Mouse (Mus musculus) lung, adult 2 months (tissue): ENCODE results near the gene 9630041A04Rik. TPM values are rescaled to one million over a fixed set of nuclear protein-coding genes. Genes with fewer than 3 reads are reported as not detected.

ENCODE experiments used
- DNase-seq: peaks from one replicate; pipeline ENCODE4 v3.0.0; 2022
- H3K4me1 ChIP-seq: fragments of 200-500 bp; 2 replicates; pipeline ENCODE4 v1.6.1; 2011; ENCODE audit warnings: low read length; ENCODE audit not compliant: control insufficient read depth, insufficient read depth
- H3K4me3 ChIP-seq: fragments of 200-500 bp; replicated peaks from 2 replicates; pipeline ENCODE3; 2011; ENCODE audit warnings: low read depth, mild to moderate bottlenecking, control low read depth, low read length; ENCODE audit errors: extremely low read depth
- CTCF ChIP-seq: fragments of 200-500 bp; IDR thresholded peaks from 2 replicates; pipeline ENCODE4 v1.5.1; 2011; ENCODE audit warnings: mild to moderate bottlenecking, low read length, control low read depth; ENCODE audit not compliant: insufficient read depth
- POLR2A ChIP-seq: fragments of 200-500 bp; IDR thresholded peaks from 2 replicates; pipeline ENCODE4 v1.6.1; 2011; ENCODE audit warnings: low read depth, mild to moderate bottlenecking, control low read depth, low read length, borderline replicate concordance; ENCODE audit errors: extremely low read depth
- WGBS: fragments of 180-500 bp; shearing (Covaris S2); methylation state at CpG from one replicate; pipeline ENCODE4 v1.1.7; 2018; 5-methylcytosine and 5-hydroxymethylcytosine counted together
- polyA plus RNA-seq: library from polyadenylated mRNA; depleted of rRNA; stranded (reverse); fragments of >200 nt; gene quantifications from 2 replicates; pipeline ENCODE4 v1.2.3, GENCODE M21; 2012

The 9630041A04Rik gene
- polyA plus RNA-seq, 1 experiment = not detected

- Histone ChIP-seq H3K4me3 (no peak overlapping the region), H3K4me1 (no peaks in the 10 kb centered on the region)
- TF ChIP-seq POLR2A (no peak), CTCF (no peak)
- DNase-seq = no peak
- 74% methylated on average over 2 of the region's 2 CpGs for WGBS
These were observed 119.5 kb downstream of the 9630041A04Rik start for GRCm38 (mm10) chr9:101981161-101981560.

GRCm38 (mm10) chr9:101982378-101982777 is 120.7 kb downstream of the 9630041A04Rik start:
- TF ChIP-seq CTCF (no peak), POLR2A (no peak)
- Histone ChIP-seq H3K4me1 (no peaks in the 10 kb centered on the region), H3K4me3 (no peak overlapping the region)
- WGBS = 65% methylated on average over 7 of the region's 7 CpGs
- DNase-seq = no peak

- DNase-seq = no peak
- TF ChIP-seq POLR2A = no peak
- TF ChIP-seq CTCF = no peak
- 76% methylated on average over 2 of the region's 2 CpGs for WGBS
- no peaks in the 10 kb centered on the region for H3K4me1 ChIP-seq
- no peak overlapping the region for H3K4me3 ChIP-seq
These were observed 125.3 kb downstream of the 9630041A04Rik start for GRCm38 (mm10) chr9:101986910-101987309.

GRCm38 (mm10) chr9:101990032-101990431 is 128.4 kb downstream of the 9630041A04Rik start:
- no peak overlapping the region for H3K4me3 ChIP-seq
- no peaks in the 10 kb centered on the region for H3K4me1 ChIP-seq
- no peak for DNase-seq
- WGBS = 64% methylated on average over 6 of the region's 6 CpGs
- TF ChIP-seq CTCF = no peak
- TF ChIP-seq POLR2A = no peak

GRCm38 (mm10) chr9:101990836-101991235 is 129.2 kb downstream of the 9630041A04Rik start:
- no peak for TF ChIP-seq CTCF
- TF ChIP-seq POLR2A = no peak
- no peaks in the 10 kb centered on the region for H3K4me1 ChIP-seq
- 80% methylated on average over 12 of the region's 12 CpGs for WGBS
- no peak for DNase-seq
- no peak overlapping the region for H3K4me3 ChIP-seq
